Mouse (Mus musculus): ENCODE measurements around the gene Egfl8.
A peak's percentile ranks its signal among the peaks of the same experiment; 100 is the strongest.

Gene Egfl8

DNA sequence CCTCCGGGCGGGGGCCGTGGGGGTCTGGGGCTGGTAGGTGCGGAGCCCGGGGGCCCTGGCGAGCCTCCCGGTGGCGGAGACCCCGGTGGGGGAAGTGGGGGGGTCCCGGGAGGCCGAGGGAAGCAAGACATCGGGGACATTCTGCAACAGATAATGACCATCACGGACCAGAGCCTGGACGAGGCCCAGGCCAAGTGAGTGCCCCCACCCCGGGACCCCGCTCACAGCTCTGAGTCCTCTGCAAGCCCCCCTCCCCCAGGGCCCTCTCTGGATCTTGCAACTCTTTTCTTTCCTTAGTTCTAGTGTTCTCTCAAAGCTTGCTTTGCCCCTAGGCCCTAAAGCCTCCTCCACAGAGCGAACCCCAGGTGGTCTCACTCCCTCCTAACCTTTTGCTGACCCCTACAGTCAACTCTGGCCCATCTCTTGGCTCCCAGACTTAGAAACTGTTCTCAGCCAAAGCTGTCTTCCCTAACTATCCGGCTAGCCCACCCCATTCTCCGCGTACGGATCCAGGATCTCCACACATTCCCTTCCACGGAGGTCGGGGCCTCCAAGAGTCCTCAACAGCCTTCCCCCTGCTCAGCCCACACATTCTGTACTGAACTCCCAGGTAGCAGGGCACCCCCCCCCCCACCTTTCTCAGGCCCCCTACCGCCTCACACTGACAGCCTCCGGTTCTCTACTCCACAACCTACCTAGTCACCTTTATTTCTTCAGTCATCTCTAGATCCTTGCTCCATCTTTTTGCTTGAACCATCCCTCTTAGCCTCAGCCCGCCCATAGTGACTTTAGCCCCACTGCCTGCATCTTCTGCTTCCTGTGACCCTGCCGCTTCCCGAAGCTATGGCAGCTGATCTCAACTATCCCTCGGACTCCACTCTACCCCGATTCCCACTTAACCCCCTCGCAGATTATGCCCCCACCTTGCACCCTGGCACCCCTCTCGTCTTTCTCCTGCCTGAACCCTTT is 22.9 kb downstream of the Egfl8 start:
- DNase-seq = no peak

DNA sequence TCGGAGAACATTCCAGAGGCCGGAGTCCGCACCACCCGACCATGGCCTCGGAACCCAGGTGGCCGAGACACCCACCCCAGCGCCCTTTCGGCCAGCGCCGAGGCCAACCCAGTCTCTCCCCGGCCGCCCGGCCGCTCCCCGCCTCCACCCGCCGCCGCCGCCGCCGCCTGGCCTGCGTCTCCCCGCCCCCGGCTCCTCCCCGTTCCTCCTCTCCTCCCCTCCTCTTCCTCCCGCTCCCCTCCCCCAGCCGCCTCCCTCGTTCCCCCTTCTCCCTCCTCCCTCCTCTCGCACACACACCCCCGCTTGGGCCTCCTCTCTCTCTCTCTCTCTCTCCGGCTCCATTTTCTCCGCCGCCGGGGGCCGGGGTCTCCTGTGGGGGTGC is 23.8 kb downstream of the Egfl8 start:
- peak; percentile 82 for DNase-seq

DNA sequence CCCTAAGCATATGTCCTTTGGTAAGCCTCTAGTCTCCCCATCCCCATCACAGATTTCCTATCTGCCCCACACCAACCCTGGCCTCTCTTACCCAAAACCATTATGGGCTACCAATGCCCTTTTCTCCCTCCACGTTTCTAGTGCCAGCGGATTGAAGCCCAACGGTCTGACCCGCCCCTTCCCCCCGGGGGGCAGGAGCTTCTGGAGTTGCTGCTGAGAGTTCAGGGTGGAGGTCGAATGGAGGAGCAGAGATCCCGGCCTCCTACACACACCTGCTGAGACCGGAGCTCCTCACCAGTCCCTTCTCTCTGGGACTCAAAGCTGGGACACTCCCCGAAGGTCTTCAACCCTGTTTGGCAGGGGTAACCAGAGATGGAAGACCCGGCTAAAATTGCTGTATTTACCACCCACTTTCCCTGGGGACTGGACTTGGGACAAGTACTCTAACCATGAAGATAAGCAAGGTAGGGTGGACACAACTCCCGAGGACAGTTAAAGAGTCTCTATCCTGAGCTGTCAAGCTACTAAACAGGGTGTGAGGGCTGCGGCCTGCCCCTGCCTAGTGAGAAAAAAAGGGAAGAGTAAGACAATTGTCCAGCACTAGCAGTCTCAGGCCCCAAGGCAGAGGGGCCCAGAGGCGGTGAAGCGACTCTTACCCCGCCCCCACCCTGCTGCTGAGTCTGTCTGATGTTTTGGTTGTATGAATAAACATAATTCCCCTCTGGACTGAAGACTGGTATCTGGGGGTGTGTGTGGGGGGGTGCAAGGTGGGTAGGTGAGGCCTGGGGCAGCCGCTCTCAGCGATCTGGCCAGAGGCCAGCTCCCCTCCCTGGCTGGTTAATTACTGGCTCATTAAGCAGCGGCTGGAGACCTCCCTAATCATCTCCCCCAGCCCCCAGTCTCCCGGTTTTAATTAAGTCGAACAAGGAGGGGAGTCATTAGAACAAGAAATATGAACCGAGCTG is 24.5 kb downstream of the Egfl8 start, which contains the start of gene Pbx2:
Gene Pbx2, plus strand, starts transcription at position 238 of the 965 bp plus-strand sequence.
- no peak for DNase-seq

DNA sequence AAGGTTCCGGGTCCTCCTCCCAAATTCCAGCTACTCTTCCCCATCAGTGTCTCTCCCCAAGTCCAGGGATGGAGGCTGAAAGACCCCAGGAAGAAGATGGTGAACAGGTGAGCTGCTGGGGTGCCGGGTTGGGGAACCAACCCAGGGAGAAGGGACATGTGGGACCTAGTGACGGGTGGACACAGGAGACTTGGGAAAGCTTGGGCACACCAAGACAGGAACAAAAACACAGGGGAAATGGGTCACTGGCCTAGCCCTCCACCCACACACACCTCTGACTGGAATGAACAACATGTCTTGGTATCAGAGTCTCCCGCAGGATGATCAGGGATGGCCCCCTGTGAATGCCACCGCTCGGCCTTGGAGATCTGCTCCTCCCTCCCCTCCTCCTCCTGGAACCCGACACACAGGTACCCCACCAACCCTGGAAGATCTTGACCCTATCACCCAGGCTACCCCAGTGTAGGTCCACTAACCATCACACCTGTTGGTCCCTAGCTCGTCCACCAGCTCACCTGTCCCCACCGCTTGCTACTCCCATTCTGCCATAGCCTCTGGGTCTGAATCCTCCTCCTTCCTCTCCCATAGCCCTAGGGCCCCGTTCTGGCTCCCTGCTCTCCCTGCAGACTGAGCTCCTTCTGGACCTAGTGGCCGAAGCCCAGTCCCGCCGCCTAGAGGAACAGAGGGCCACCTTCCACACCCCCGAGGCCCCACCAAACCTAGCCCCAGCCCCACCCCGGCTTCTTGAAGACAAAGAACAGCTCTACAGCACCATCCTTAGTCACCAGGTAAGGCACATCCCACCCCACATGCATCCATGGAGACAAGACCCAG is 25.4 kb downstream of the Egfl8 start:
- no peak for DNase-seq

DNA sequence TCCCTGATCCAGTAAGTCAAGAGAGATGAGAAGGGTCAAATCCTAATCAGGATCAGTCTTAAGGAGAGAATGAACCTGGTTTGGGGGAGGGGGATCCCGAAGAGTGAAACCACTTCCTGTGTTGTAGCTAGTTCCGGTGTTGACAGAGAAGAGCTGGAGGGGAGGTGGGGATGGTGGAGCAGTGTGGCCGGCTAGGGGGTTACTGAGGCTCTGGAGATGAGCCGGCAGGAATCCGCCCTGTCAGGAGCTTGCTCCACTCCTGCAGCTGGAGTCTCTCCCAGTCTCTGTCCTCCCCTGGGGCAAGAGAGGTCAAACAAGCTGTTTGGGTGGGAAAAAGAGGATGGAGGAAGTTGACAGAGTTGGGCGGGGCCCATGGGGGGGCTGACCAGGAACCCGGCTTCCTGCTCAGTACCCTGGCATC is 26.1 kb downstream of the Egfl8 start, which contains the start of gene Gpsm3:
Gene Gpsm3, plus strand, starts transcription at position 126 of the 421 bp plus-strand sequence.
- no peak for DNase-seq

DNA sequence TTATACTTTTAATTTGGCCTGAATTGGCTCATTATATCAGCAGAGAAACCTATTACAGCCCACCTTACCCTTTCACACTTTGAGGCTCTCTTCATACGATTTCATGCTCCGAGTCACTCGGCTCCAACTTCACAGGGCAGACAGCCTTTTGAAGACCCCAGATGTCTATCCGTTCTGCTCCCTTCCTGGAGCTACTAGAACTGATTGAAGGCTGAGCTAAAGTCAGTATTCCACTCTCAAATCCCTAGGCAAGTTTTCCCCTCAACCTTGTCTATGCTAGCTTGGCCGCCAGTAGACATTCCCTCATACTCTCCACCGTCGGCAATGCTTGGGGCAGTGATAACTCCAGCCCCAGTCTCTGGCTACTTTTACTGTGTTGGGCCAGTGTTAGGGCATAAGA is 26.6 kb downstream of the Egfl8 start:
- DNase-seq = no peak

DNA sequence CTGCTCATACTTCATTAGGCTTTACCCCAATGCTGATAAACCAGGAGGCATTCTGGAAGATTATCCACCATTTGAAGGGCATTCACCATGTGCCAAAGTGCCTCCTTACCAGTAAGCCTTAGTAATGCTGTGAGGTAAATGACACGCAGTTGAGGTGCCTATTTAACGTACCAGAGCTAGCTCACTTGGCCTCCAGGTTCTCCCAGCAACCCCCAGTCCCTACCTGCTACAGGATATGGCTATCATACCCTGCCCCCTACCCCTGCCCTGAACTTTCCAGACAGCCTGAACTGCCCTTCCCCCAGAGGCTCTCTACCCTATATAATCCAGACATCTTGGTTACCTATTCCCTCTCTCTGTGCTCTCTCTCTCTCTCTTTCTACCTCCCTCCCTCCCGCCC is 27.0 kb downstream of the Egfl8 start:
- DNase-seq = no peak

DNA sequence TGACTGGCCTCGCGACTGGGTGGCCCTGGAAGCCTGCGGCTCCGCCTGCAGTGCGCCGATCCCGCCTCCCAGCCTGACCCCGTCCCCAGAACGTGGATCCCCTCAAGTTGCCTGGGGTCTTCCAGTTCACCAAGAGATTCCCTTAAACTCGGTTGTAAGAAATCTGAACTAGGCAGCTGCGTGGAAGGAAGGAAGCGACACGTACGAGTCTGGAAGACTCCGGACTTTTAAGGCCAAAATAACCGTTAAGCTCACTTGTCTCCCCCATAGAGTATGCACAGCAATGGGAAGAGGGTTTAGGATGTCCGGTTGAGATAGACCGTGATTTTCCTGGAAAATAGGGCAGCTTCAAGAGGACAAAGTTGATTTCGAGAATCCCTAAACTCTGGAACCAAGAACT is 28.0 kb downstream of the Egfl8 start:
- no peak for DNase-seq

DNA sequence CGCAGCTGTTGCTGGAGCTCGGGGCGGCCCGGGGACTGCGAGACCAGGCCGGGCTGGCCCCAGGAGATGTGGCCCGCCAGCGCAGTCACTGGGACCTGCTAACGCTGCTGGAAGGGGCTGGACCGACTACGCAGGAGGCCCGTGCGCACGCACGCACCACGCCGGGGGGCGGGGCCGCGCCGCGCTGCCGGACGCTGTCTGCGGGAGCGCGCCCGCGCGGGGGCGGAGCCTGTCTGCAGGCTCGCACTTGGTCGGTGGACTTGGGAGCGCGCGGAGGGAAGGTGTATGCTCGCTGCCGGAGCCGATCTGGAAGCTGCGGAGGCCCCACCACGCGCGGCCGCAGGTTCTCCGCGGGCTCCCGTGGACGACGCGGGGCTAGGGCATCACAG is 28.4 kb downstream of the Egfl8 start:
- DNase-seq = peak; percentile 98

DNA sequence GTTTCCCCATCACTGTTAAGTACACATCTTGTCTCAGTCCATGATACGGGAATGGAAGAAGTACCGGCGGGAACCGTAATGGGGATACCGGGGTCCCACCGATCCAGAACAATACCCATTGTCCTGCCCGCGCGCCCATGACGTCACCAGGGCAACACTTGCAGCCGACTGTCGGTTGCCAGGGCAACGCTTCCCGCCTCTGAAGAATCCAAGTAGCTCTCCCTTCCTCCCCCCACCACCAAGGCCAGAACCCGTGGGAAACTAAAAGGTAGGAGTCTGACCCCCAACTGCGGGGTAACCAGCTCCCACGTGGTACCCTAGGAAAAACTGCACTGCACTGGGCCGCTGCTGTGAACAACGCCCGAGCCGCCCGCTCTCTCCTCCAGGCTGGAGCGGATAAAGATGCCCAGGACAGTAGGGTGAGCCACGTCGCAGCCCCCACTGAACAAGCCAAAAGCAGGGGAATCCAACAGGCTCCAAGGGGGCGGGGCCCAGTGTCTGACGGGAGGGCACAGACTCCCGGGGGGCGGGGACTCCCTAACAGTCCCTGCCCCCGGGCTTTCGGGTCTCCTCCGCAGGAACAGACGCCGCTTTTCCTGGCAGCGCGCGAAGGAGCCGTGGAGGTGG is 28.9 kb downstream of the Egfl8 start:
- DNase-seq = peak; percentile 81

DNA sequence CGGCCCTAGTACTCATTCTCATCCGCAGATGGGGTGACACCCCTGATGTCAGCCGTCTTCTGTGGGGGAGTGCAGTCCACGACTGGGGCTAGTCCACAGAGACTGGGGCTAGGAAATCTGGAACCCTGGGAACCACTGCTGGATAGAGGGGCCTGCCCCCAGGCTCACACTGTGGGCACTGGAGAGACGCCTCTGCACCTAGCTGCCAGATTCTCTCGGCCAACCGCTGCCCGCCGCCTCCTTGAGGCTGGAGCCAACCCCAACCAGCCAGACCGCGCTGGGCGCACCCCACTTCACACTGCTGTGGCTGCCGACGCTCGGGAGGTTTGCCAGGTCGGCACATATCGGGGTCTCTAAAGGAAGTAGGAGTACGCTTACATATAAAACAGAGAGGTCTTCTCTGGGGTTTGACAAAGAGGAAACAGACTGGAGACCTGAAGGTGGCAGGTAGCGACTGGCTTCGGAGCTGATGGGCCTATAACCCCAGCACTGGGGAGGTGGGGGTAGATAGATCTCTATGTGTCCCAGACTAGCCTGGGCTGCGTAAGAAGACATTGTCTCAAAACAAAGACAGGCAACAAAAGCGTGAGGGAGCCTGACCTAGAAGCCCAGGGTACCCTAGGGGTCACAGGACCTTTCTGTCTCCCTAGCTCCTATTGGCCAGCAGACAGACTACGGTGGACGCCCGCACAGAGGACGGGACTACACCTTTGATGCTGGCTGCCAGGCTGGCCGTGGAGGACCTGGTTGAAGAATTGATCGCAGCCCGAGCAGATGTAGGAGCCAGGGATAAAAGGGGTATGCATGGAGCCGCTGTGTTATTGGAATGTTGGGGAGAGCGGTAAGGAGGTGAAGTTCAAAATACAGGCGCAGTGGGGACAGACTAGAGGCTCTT is 29.6 kb downstream of the Egfl8 start:
- DNase-seq = peak; percentile 24

DNA sequence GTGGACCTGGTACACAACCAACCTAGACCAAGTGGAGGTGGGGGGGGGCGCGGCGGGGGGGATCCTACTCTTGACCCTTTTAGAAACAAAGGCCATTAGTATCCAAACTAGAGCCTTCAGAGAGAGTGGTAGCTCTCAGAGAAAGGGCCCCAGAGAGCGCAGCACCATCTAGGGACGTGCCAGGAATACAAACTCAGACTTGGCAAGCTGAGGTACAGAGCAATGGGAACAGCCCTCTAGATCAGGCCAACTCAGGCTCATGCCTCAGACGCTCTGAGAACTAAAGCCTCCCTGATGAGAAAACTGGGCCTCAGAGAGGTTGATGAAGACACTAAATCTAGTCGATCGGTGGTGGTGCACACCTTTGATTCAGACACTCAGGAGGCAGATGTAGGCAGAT is 30.6 kb downstream of the Egfl8 start:
- DNase-seq = no peak

DNA sequence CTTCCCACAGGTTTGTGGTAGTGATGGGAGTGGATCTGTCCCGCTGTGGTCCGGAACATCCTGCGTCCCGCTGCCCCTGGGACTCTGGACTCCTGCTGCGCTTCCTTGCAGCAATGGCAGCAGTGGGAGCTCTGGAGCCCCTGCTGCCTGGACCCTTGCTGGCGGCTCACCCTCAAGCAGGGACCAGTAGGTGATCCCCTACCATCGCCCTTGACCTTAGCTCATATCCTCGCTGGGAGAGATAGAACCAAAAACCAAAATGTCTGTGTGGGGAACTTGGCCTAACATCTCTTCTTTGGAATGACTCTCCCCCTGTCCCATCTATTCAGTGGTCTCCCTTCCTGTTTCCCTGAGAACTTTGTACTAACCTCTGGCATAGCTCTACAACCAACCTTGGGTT is 32.0 kb downstream of the Egfl8 start:
- no peak for DNase-seq

DNA sequence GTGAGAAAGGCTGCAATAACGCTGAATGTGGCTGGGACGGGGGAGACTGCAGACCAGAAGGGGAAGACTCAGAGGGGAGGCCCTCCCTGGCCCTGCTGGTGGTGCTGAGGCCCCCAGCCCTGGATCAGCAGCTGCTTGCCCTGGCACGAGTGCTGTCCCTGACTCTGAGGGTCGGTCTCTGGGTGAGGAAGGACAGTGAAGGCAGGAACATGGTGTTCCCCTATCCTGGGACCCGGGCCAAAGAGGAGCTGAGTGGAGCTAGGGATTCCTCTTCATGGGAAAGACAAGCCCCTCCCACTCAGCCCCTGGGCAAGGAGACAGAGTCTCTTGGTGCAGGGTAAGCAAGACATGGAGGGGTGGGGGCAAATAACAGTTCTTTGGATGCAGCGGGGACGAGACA is 32.4 kb downstream of the Egfl8 start:
- no peak for DNase-seq

DNA sequence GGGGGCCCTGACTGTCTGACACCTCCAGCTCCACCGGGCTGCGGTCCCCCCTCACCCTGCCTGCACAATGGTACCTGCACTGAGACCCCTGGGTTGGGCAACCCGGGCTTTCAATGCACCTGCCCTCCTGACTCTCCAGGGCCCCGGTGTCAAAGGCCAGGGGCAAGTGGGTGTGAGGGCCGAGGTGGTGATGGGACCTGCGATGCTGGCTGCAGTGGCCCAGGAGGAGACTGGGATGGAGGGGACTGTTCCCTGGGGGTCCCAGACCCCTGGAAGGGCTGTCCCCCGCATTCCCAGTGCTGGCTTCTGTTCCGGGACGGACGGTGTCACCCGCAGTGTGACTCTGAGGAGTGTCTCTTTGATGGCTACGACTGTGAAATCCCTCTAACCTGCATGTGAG is 33.2 kb downstream of the Egfl8 start:
- no peak for DNase-seq

DNA sequence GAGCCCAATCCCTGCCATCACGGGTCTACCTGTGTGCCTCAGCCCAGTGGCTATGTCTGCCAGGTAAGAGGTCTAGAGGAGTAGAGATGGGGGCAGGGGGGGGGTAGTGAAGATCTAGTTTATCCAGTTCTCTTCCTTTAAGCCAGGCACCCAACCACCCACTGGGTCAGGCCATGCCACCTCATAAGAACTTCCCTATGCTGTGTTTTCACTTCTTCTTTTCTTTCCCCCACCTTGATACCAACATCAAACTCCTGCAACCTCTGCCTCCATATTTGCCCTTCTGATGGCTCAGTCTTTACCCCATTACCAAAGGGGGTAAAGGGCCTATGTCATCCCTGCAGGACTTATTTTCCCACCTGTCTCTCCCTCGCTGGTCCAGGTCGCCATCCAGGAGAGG is 37.7 kb downstream of the Egfl8 start:
- no peak for DNase-seq

DNA sequence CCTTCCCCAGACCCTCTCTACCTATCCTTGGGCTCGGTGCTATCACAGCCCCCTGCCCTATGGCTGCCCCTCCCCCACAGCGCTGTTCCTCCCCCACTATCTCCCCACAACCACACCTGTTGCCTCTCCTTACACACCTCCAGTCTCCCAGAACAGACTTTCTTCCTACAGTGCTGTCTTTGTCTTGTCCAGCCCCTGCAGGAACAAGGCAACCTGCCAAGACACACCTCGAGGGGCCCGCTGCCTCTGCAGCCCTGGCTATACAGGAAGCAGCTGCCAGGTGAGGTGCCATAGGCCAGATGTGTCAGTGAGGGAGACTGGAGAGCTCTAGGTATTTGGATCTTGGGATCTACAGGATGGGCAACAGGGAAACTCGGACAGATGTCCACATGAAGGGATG is 39.2 kb downstream of the Egfl8 start:
- DNase-seq = no peak

DNA sequence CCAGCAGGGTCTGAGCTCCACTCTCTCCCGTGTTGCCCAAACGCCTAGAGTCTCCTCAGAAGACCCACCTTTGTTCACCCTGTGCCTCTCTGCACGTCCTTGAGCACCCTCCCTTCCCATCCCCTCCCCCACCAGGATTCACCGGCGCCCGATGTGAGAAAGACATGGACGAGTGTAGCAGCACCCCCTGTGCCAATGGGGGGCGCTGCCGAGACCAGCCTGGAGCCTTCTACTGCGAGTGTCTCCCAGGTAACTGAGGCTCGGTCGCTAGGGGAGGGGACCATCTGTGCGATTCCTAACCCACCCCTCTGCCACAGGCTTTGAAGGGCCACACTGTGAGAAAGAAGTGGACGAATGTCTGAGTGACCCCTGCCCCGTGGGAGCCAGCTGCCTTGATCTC is 43.4 kb downstream of the Egfl8 start:
- no peak for DNase-seq

DNA sequence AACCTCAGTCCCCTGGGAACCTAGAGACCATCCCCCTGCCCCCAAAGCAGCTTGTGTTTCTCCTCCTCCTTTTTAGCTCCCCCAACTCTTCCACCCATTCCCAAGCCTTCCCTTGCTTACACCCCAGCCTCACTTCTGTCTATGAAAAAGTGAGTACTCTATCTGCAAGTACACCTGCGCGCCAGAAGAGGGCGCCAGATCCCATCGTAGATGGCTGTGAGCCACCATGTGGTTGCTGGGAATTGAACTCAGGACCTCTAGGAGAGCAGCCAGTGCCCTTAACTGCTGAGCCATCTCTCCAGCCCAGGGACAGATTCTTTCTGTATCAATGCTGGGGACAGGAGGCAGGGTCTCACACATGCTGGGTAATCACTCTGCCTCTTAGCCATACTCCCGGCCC is 43.9 kb downstream of the Egfl8 start:
- no peak for DNase-seq

DNA sequence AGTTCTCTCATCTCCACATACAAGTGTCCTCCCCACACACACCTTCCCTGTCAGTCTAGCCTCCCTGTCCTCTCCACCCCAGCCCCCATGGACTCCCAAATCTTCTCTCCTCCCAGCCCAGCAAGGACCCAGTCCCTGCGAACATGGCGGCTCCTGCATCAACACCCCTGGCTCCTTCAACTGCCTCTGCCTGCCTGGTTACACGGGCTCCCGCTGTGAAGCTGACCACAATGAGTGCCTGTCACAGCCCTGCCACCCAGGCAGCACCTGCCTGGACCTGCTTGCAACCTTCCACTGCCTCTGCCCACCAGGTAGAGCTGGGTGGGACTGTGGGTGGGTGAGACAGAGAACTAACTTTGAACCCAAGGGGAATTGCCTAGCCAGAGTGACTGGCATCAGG is 45.9 kb downstream of the Egfl8 start:
- no peak for DNase-seq

DNA sequence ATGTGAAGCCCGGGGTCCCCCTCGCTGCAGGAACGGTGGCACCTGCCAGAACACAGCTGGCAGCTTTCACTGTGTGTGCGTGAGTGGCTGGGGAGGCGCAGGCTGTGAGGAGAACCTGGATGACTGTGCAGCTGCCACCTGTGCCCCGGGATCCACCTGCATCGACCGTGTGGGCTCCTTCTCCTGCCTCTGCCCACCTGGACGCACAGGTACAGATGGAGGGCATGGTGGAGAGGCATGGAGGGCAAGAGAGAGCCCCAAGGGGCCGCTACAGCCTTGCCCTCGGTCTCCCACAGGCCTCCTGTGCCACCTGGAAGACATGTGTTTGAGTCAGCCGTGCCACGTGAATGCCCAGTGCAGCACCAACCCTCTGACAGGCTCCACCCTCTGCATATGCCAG is 47.4 kb downstream of the Egfl8 start:
- no peak for DNase-seq

All from kidney, adult 9 months (tissue).